Mouse (Mus musculus): Measurements from ENCODE around the gene Tada3. TPM values are rescaled to one million over a fixed set of nuclear protein-coding genes. Genes with fewer than 3 reads are reported as not detected.

Tada3 gene
- total and polyA plus RNA-seq, 3 experiments: 18.2 to 65.3 (median 35.2) TPM

- ATAC-seq (ENCODE audit: extremely low read depth, insufficient number of reproducible peaks, low FRiP score, poor library complexity, severe bottlenecking) (no peak), DNase-seq (ENCODE audit: low spot score) (no peak)
- H3K27me3 ChIP-seq (ENCODE audit: insufficient read depth, low read length): no peaks in the 10 kb centered on the region
- TF ChIP-seq GATA2 (IDR thresholded peaks at IDR 0.05; ENCODE audit: borderline replicate concordance, low read depth, low read length): no peak
- TF ChIP-seq POLR2AphosphoS5 (IDR thresholded peaks at IDR 0.05; ENCODE audit: insufficient replicate concordance, low read depth, low read length): no peak
- TF ChIP-seq GATA1 (IDR thresholded peaks at IDR 0.05; ENCODE audit: borderline replicate concordance, low read length): no peak
- TF ChIP-seq TAL1 (conservative IDR thresholded peaks at IDR 0.05; ENCODE audit: low read depth, low read length): no peak
- no peak for TF ChIP-seq CTCF (IDR thresholded peaks at IDR 0.05; ENCODE audit: low read depth, low read length)
- no peaks in the 10 kb centered on the region for H3K9me3 ChIP-seq (replicated peaks)
- H3K4me1 ChIP-seq (ENCODE audit: insufficient read depth, low read depth, low read length): peaks cover 46% of the 10 kb centered on the region
- peaks cover 72% of the 10 kb centered on the region for H3K36me3 ChIP-seq (replicated peaks)
- H3K4me3 ChIP-seq (ENCODE audit: low read depth, low read length): no peak overlapping the region; the same call in 1 of the 2 replicates
These were observed 2.8 kb upstream of the Tada3 start for GRCm38 (mm10) chr6:113380480-113380879.

- peaks cover 46% of the 10 kb centered on the region for H3K4me1 ChIP-seq (ENCODE audit: insufficient read depth, low read depth, low read length)
- ATAC-seq (ENCODE audit: extremely low read depth, insufficient number of reproducible peaks, low FRiP score, poor library complexity, severe bottlenecking): no peak
These were observed 1.6 kb upstream of the Tada3 start for GRCm38 (mm10) chr6:113379246-113379645.

GRCm38 (mm10) chr6:113377172-113377495 lies 549 bp downstream of the Tada3 start:
- H3K36me3 ChIP-seq (replicated peaks): peaks cover 73% of the 10 kb centered on the region

More at GRCm38 (mm10) chr6:113379246-113379645, 1.6 kb upstream of the Tada3 start:
- TF ChIP-seq GATA1 (IDR thresholded peaks at IDR 0.05; ENCODE audit: borderline replicate concordance, low read length): no peak
- TF ChIP-seq POLR2AphosphoS5 (IDR thresholded peaks at IDR 0.05; ENCODE audit: insufficient replicate concordance, low read depth, low read length): no peak
- TF ChIP-seq GATA2 (IDR thresholded peaks at IDR 0.05; ENCODE audit: borderline replicate concordance, low read depth, low read length): no peak
- no peak for TF ChIP-seq CTCF (IDR thresholded peaks at IDR 0.05; ENCODE audit: low read depth, low read length)
- TF ChIP-seq TAL1 (conservative IDR thresholded peaks at IDR 0.05; ENCODE audit: low read depth, low read length): no peak
- no peaks in the 10 kb centered on the region for H3K27me3 ChIP-seq (ENCODE audit: insufficient read depth, low read length)
- no peak for DNase-seq (ENCODE audit: low spot score)
- H3K36me3 ChIP-seq (replicated peaks): peaks cover 73% of the 10 kb centered on the region
- H3K4me3 ChIP-seq (ENCODE audit: low read depth, low read length): peak overlapping the region; percentile 81
- no peaks in the 10 kb centered on the region for H3K9me3 ChIP-seq (replicated peaks)

GRCm38 (mm10) chr6:113373491-113373890 lies 4.2 kb downstream of the Tada3 start:
- Histone ChIP-seq H3K4me3 (ENCODE audit: low read depth, low read length) (no peak overlapping the region), H3K9me3 (replicated peaks) (no peaks in the 10 kb centered on the region), H3K36me3 (replicated peaks) (peaks cover 79% of the 10 kb centered on the region), H3K27me3 (ENCODE audit: insufficient read depth, low read length) (no peaks in the 10 kb centered on the region), H3K4me1 (ENCODE audit: insufficient read depth, low read depth, low read length) (peaks cover 25% of the 10 kb centered on the region)
- DNase-seq (ENCODE audit: low spot score): no peak
- no peak for ATAC-seq (ENCODE audit: extremely low read depth, insufficient number of reproducible peaks, low FRiP score, poor library complexity, severe bottlenecking)
- TF ChIP-seq GATA1 (IDR thresholded peaks at IDR 0.05; ENCODE audit: borderline replicate concordance, low read length): no peak
- TF ChIP-seq POLR2AphosphoS5 (IDR thresholded peaks at IDR 0.05; ENCODE audit: insufficient replicate concordance, low read depth, low read length): no peak
- TF ChIP-seq CTCF (IDR thresholded peaks at IDR 0.05; ENCODE audit: low read depth, low read length): no peak
- no peak for TF ChIP-seq TAL1 (conservative IDR thresholded peaks at IDR 0.05; ENCODE audit: low read depth, low read length)
- TF ChIP-seq GATA2 (IDR thresholded peaks at IDR 0.05; ENCODE audit: borderline replicate concordance, low read depth, low read length): no peak

More at GRCm38 (mm10) chr6:113377172-113377495, 549 bp downstream of the Tada3 start:
- Histone ChIP-seq H3K4me1 (ENCODE audit: insufficient read depth, low read depth, low read length) (peaks cover 52% of the 10 kb centered on the region), H3K4me3 (ENCODE audit: low read depth, low read length) (peak overlapping the region; percentile 81), H3K9me3 (replicated peaks) (no peaks in the 10 kb centered on the region), H3K27me3 (ENCODE audit: insufficient read depth, low read length) (no peaks in the 10 kb centered on the region)
- TF ChIP-seq TAL1 (conservative IDR thresholded peaks at IDR 0.05; ENCODE audit: low read depth, low read length) (no peak), CTCF (IDR thresholded peaks at IDR 0.05; ENCODE audit: low read depth, low read length) (no peak), GATA1 (IDR thresholded peaks at IDR 0.05; ENCODE audit: borderline replicate concordance, low read length) (no peak), POLR2AphosphoS5 (IDR thresholded peaks at IDR 0.05; ENCODE audit: insufficient replicate concordance, low read depth, low read length) (no peak), GATA2 (IDR thresholded peaks at IDR 0.05; ENCODE audit: borderline replicate concordance, low read depth, low read length) (no peak)
- ATAC-seq (ENCODE audit: extremely low read depth, insufficient number of reproducible peaks, low FRiP score, poor library complexity, severe bottlenecking): no peak; the same call in 1 of the 2 replicates
- DNase-seq (ENCODE audit: low spot score): peak; percentile 96

GRCm38 (mm10) chr6:113370194-113370929 lies 7.3 kb downstream of the Tada3 start:
- DNase-seq (ENCODE audit: low spot score) (no peak), ATAC-seq (ENCODE audit: extremely low read depth, insufficient number of reproducible peaks, low FRiP score, poor library complexity, severe bottlenecking) (no peak)
- H3K4me3 ChIP-seq (ENCODE audit: low read depth, low read length): no peak overlapping the region
- TF ChIP-seq CTCF (IDR thresholded peaks at IDR 0.05; ENCODE audit: low read depth, low read length): no peak
- no peak for TF ChIP-seq TAL1 (conservative IDR thresholded peaks at IDR 0.05; ENCODE audit: low read depth, low read length)
- TF ChIP-seq GATA2 (IDR thresholded peaks at IDR 0.05; ENCODE audit: borderline replicate concordance, low read depth, low read length): no peak
- TF ChIP-seq POLR2AphosphoS5 (IDR thresholded peaks at IDR 0.05; ENCODE audit: insufficient replicate concordance, low read depth, low read length): no peak
- no peak for TF ChIP-seq GATA1 (IDR thresholded peaks at IDR 0.05; ENCODE audit: borderline replicate concordance, low read length)
- H3K4me1 ChIP-seq (ENCODE audit: insufficient read depth, low read depth, low read length): peaks cover 8% of the 10 kb centered on the region
- no peaks in the 10 kb centered on the region for H3K27me3 ChIP-seq (ENCODE audit: insufficient read depth, low read length)
- H3K36me3 ChIP-seq (replicated peaks): peaks cover 90% of the 10 kb centered on the region
- no peaks in the 10 kb centered on the region for H3K9me3 ChIP-seq (replicated peaks)

GRCm38 (mm10) chr6:113368577-113368976 lies 9.1 kb downstream of the Tada3 start:
- TF ChIP-seq GATA1 (IDR thresholded peaks at IDR 0.05; ENCODE audit: borderline replicate concordance, low read length) (no peak), POLR2AphosphoS5 (IDR thresholded peaks at IDR 0.05; ENCODE audit: insufficient replicate concordance, low read depth, low read length) (no peak), GATA2 (IDR thresholded peaks at IDR 0.05; ENCODE audit: borderline replicate concordance, low read depth, low read length) (no peak), TAL1 (conservative IDR thresholded peaks at IDR 0.05; ENCODE audit: low read depth, low read length) (no peak), CTCF (IDR thresholded peaks at IDR 0.05; ENCODE audit: low read depth, low read length) (no peak)
- H3K4me1 ChIP-seq (ENCODE audit: insufficient read depth, low read depth, low read length): peaks cover 6% of the 10 kb centered on the region
- DNase-seq (ENCODE audit: low spot score) (no peak), ATAC-seq (ENCODE audit: extremely low read depth, insufficient number of reproducible peaks, low FRiP score, poor library complexity, severe bottlenecking) (no peak)
- no peak overlapping the region for H3K4me3 ChIP-seq (ENCODE audit: low read depth, low read length)
- peaks cover 72% of the 10 kb centered on the region for H3K36me3 ChIP-seq (replicated peaks)
- H3K9me3 ChIP-seq (replicated peaks): no peaks in the 10 kb centered on the region
- no peaks in the 10 kb centered on the region for H3K27me3 ChIP-seq (ENCODE audit: insufficient read depth, low read length)
